Mouse (Mus musculus): ENCODE results near the gene Tlr9. TPM values are rescaled to one million over a fixed set of nuclear protein-coding genes. Genes with fewer than 3 reads are reported as not detected.

Gene Tlr9
- polyA plus RNA-seq, 1 experiment from 2014 or later, result not detected

GRCm38 (mm10) chr9:106232956-106233355, 10.6 kb downstream of the Tlr9 start:
- Histone ChIP-seq H3K4me1 (replicated peaks; ENCODE audit: control insufficient read depth, insufficient read depth, low read length) (no peaks in the 10 kb centered on the region), H3K9me3 (ENCODE audit: control insufficient read depth, low read length) (no peaks in the 10 kb centered on the region), H3K27ac (ENCODE audit: low read depth, low read length) (no peak overlapping the region), H3K4me2 (ENCODE audit: low read depth, low read length, severe bottlenecking) (no peak overlapping the region), H3K4me3 (ENCODE audit: low read depth, low read length) (no peak overlapping the region), H3K27me3 (ENCODE audit: control insufficient read depth, insufficient read depth, low read length) (no peaks in the 10 kb centered on the region), H3K9ac (ENCODE audit: low read length) (no peak overlapping the region), H3K36me3 (ENCODE audit: control insufficient read depth, insufficient read depth, low read length) (peaks cover 4% of the 10 kb centered on the region; the same call in 1 of the 2 replicates)
- DNase-seq (ENCODE audit: low spot score) (no peak), ATAC-seq (replicated peaks; ENCODE audit: low FRiP score) (no peak)
- WGBS, result 90% methylated on average over 3 of the region's 3 CpGs

GRCm38 (mm10) chr9:106233953-106234352, 11.6 kb downstream of the Tlr9 start:
- Histone ChIP-seq H3K4me1 (replicated peaks; ENCODE audit: control insufficient read depth, insufficient read depth, low read length) (no peaks in the 10 kb centered on the region), H3K27ac (ENCODE audit: low read depth, low read length) (no peak overlapping the region), H3K36me3 (ENCODE audit: control insufficient read depth, insufficient read depth, low read length) (peaks cover 6% of the 10 kb centered on the region; the same call in 1 of the 2 replicates), H3K4me2 (ENCODE audit: low read depth, low read length, severe bottlenecking) (no peak overlapping the region), H3K9me3 (ENCODE audit: control insufficient read depth, low read length) (no peaks in the 10 kb centered on the region), H3K4me3 (ENCODE audit: low read depth, low read length) (no peak overlapping the region), H3K9ac (ENCODE audit: low read length) (no peak overlapping the region), H3K27me3 (ENCODE audit: control insufficient read depth, insufficient read depth, low read length) (no peaks in the 10 kb centered on the region)
- ATAC-seq (replicated peaks; ENCODE audit: low FRiP score), result no peak
- WGBS, result 83% methylated on average over 6 of the region's 6 CpGs
- DNase-seq (ENCODE audit: low spot score), result no peak

- DNase-seq (ENCODE audit: low spot score) (no peak), ATAC-seq (replicated peaks; ENCODE audit: low FRiP score) (no peak)
- H3K27me3 ChIP-seq (ENCODE audit: control insufficient read depth, insufficient read depth, low read length), result no peaks in the 10 kb centered on the region
- H3K9me3 ChIP-seq (ENCODE audit: control insufficient read depth, low read length), result no peaks in the 10 kb centered on the region
- WGBS, result 92% methylated on average over 23 of the region's 23 CpGs
- H3K4me1 ChIP-seq (replicated peaks; ENCODE audit: control insufficient read depth, insufficient read depth, low read length), result no peaks in the 10 kb centered on the region
- no peak overlapping the region for H3K4me2 ChIP-seq (ENCODE audit: low read depth, low read length, severe bottlenecking)
- peaks cover 9% of the 10 kb centered on the region; the same call in 1 of the 2 replicates for H3K36me3 ChIP-seq (ENCODE audit: control insufficient read depth, insufficient read depth, low read length)
- no peak overlapping the region for H3K9ac ChIP-seq (ENCODE audit: low read length)
- no peak overlapping the region for H3K4me3 ChIP-seq (ENCODE audit: low read depth, low read length)
- H3K27ac ChIP-seq (ENCODE audit: low read depth, low read length), result no peak overlapping the region
Measured at GRCm38 (mm10) chr9:106235194-106235830, 12.9 kb downstream of the Tlr9 start.

GRCm38 (mm10) chr9:106236156-106236817, 13.9 kb downstream of the Tlr9 start:
- H3K9me3 ChIP-seq (ENCODE audit: control insufficient read depth, low read length), result no peaks in the 10 kb centered on the region
- WGBS, result 89% methylated on average over 23 of the region's 23 CpGs
- H3K27ac ChIP-seq (ENCODE audit: low read depth, low read length), result no peak overlapping the region
- H3K4me1 ChIP-seq (replicated peaks; ENCODE audit: control insufficient read depth, insufficient read depth, low read length), result no peaks in the 10 kb centered on the region
- no peak overlapping the region for H3K4me3 ChIP-seq (ENCODE audit: low read depth, low read length)
- H3K27me3 ChIP-seq (ENCODE audit: control insufficient read depth, insufficient read depth, low read length), result no peaks in the 10 kb centered on the region
- no peak overlapping the region for H3K4me2 ChIP-seq (ENCODE audit: low read depth, low read length, severe bottlenecking)
- peaks cover 9% of the 10 kb centered on the region; the same call in 1 of the 2 replicates for H3K36me3 ChIP-seq (ENCODE audit: control insufficient read depth, insufficient read depth, low read length)
- H3K9ac ChIP-seq (ENCODE audit: low read length), result no peak overlapping the region
- DNase-seq (ENCODE audit: low spot score) (no peak), ATAC-seq (replicated peaks; ENCODE audit: low FRiP score) (no peak)

GRCm38 (mm10) chr9:106236818-106237211, 14.4 kb downstream of the Tlr9 start:
- Histone ChIP-seq H3K27ac (ENCODE audit: low read depth, low read length) (no peak overlapping the region), H3K27me3 (ENCODE audit: control insufficient read depth, insufficient read depth, low read length) (no peaks in the 10 kb centered on the region), H3K4me2 (ENCODE audit: low read depth, low read length, severe bottlenecking) (no peak overlapping the region), H3K4me3 (ENCODE audit: low read depth, low read length) (no peak overlapping the region), H3K36me3 (ENCODE audit: control insufficient read depth, insufficient read depth, low read length) (peaks cover 9% of the 10 kb centered on the region; the same call in 1 of the 2 replicates), H3K4me1 (replicated peaks; ENCODE audit: control insufficient read depth, insufficient read depth, low read length) (no peaks in the 10 kb centered on the region), H3K9ac (ENCODE audit: low read length) (no peak overlapping the region), H3K9me3 (ENCODE audit: control insufficient read depth, low read length) (no peaks in the 10 kb centered on the region)
- ATAC-seq (replicated peaks; ENCODE audit: low FRiP score) (no peak), DNase-seq (ENCODE audit: low spot score) (no peak)
- whole genome bisulfite sequencing, result 80% methylated on average over 3 of the region's 3 CpGs

- Histone ChIP-seq H3K4me3 (ENCODE audit: low read depth, low read length) (no peak overlapping the region), H3K4me2 (ENCODE audit: low read depth, low read length, severe bottlenecking) (no peak overlapping the region), H3K27ac (ENCODE audit: low read depth, low read length) (no peak overlapping the region), H3K36me3 (ENCODE audit: control insufficient read depth, insufficient read depth, low read length) (peaks cover 11% of the 10 kb centered on the region), H3K9me3 (ENCODE audit: control insufficient read depth, low read length) (no peaks in the 10 kb centered on the region), H3K27me3 (ENCODE audit: control insufficient read depth, insufficient read depth, low read length) (no peaks in the 10 kb centered on the region), H3K4me1 (replicated peaks; ENCODE audit: control insufficient read depth, insufficient read depth, low read length) (no peaks in the 10 kb centered on the region), H3K9ac (ENCODE audit: low read length) (no peak overlapping the region)
- ATAC-seq (replicated peaks; ENCODE audit: low FRiP score) (no peak), DNase-seq (ENCODE audit: low spot score) (no peak)
- 89% methylated on average over 8 of the region's 8 CpGs for WGBS
Measured at GRCm38 (mm10) chr9:106237401-106237800, 15.0 kb downstream of the Tlr9 start.

- H3K36me3 ChIP-seq (ENCODE audit: control insufficient read depth, insufficient read depth, low read length), result peaks cover 11% of the 10 kb centered on the region
- H3K9ac ChIP-seq (ENCODE audit: low read length), result no peak overlapping the region
- no peaks in the 10 kb centered on the region for H3K4me1 ChIP-seq (replicated peaks; ENCODE audit: control insufficient read depth, insufficient read depth, low read length)
- H3K27ac ChIP-seq (ENCODE audit: low read depth, low read length), result no peak overlapping the region
- no peaks in the 10 kb centered on the region for H3K9me3 ChIP-seq (ENCODE audit: control insufficient read depth, low read length)
- no peak overlapping the region for H3K4me3 ChIP-seq (ENCODE audit: low read depth, low read length)
- WGBS, result 94% methylated on average over 10 of the region's 10 CpGs
- H3K4me2 ChIP-seq (ENCODE audit: low read depth, low read length, severe bottlenecking), result no peak overlapping the region
- H3K27me3 ChIP-seq (ENCODE audit: control insufficient read depth, insufficient read depth, low read length), result no peaks in the 10 kb centered on the region
- ATAC-seq (replicated peaks; ENCODE audit: low FRiP score) (no peak), DNase-seq (ENCODE audit: low spot score) (no peak)
Measured at GRCm38 (mm10) chr9:106237878-106238277, 15.5 kb downstream of the Tlr9 start.

GRCm38 (mm10) chr9:106241541-106242164, 19.3 kb downstream of the Tlr9 start:
- peaks cover 11% of the 10 kb centered on the region for H3K36me3 ChIP-seq (ENCODE audit: control insufficient read depth, insufficient read depth, low read length)
- no peak overlapping the region for H3K9ac ChIP-seq (ENCODE audit: low read length)
- ATAC-seq (replicated peaks; ENCODE audit: low FRiP score), result no peak

More at GRCm38 (mm10) chr9:106241541-106242164, 19.3 kb downstream of the Tlr9 start:
- DNase-seq (ENCODE audit: low spot score), result no peak
- Histone ChIP-seq H3K4me3 (ENCODE audit: low read depth, low read length) (no peak overlapping the region), H3K4me2 (ENCODE audit: low read depth, low read length, severe bottlenecking) (no peak overlapping the region), H3K27ac (ENCODE audit: low read depth, low read length) (no peak overlapping the region), H3K4me1 (replicated peaks; ENCODE audit: control insufficient read depth, insufficient read depth, low read length) (0 out of 2 replicates have a peak, but pooled peaks cover 2% of the 10 kb centered on the region), H3K27me3 (ENCODE audit: control insufficient read depth, insufficient read depth, low read length) (no peaks in the 10 kb centered on the region), H3K9me3 (ENCODE audit: control insufficient read depth, low read length) (no peaks in the 10 kb centered on the region)
- WGBS, result 88% methylated on average over 10 of the region's 10 CpGs

Measured in forebrain, embryonic 11.5 days (tissue).